Comparison of ENCODE assay signal across 10 mouse cellular contexts in genomic region chr10:80856908-80857307, GRCm38 (mm10). TPM values are rescaled to one million over a fixed set of nuclear protein-coding genes. Genes with fewer than 3 reads are reported as not detected.
DNase-seq lines count a peak whose midpoint lies in the region; ATAC-seq and TF ChIP-seq lines count a peak whose summit lies in the region.
"Had no signal": no experiment of that assay in that cellular context is flagged by ENCODE, and none has a peak within 500 bp of the region (broad histone marks: within the 10 kb centered on the region; RNA-seq: fewer than 3 reads in every experiment).

No protein-coding gene starts in this region.

- H3K36me3 ChIP-seq in embryonic facial prominence, embryonic 15.5 days, result peaks cover 20% of the 10 kb centered on the region
- peaks cover 19% of the 10 kb centered on the region for H3K36me3 ChIP-seq in limb, embryonic 14.5 days (ENCODE audit: control insufficient read depth, insufficient read depth, low read length)
- H3K36me3 ChIP-seq in neural tube, embryonic 15.5 days, result peaks cover 17% of the 10 kb centered on the region

- DNase-seq in left cerebral cortex, adult 2 months (ENCODE audit: extremely low spot score in 1 of 2, low spot score in 2 of 2), result no peak
- DNase-seq in left cerebral cortex, adult 8-10 months (ENCODE audit: low spot score in 2 of 2), result no peak
- DNase-seq in limb, embryonic 14.5 days (ENCODE audit: low spot score), result no peak
- no peak for DNase-seq in adrenal gland, postnatal 36 days
- DNase-seq in kidney, postnatal 25 days, result no peak
- DNase-seq in left cerebral cortex, postnatal 25 days (ENCODE audit: low spot score in 2 of 2), result no peak

- H3K4me1 ChIP-seq in embryonic facial prominence, embryonic 15.5 days, result peaks cover 38% of the 10 kb centered on the region
- H3K4me1 ChIP-seq in limb, embryonic 14.5 days (ENCODE audit: control insufficient read depth, insufficient read depth, low read length), result peaks cover 20% of the 10 kb centered on the region
- peaks cover 49% of the 10 kb centered on the region for H3K4me1 ChIP-seq in neural tube, embryonic 15.5 days

- H3K9me3 ChIP-seq in embryonic facial prominence, embryonic 15.5 days (replicated peaks), result no peaks in the 10 kb centered on the region
- H3K9me3 ChIP-seq in limb, embryonic 14.5 days (ENCODE audit: control insufficient read depth, low read length), result no peaks in the 10 kb centered on the region
- no peaks in the 10 kb centered on the region for H3K9me3 ChIP-seq in neural tube, embryonic 15.5 days (replicated peaks)

- intact Hi-C loops in left cerebral cortex, adult 2 months (cut with DNase I), result no loop called here
- intact Hi-C loops in left cerebral cortex, postnatal 25 days (cut with DNase I), result loop anchor here (2.0 kb wide), 1 partner anchor 18 kb away; no protein-coding TSS in a partner anchor

- no peak for TF ChIP-seq CTCF in left cerebral cortex, adult 2 months (IDR thresholded peaks at IDR 0.05)

- no peak for ATAC-seq in embryonic facial prominence, embryonic 15.5 days (ENCODE audit: insufficient number of reproducible peaks, low FRiP score, low TSS enrichment, low read depth)
- ATAC-seq in limb, embryonic 14.5 days (ENCODE audit: low FRiP score, low read depth), result no peak
- no peak for ATAC-seq in neural tube, embryonic 15.5 days (ENCODE audit: low FRiP score)

- WGBS in embryonic facial prominence, embryonic 15.5 days, result 63% methylated on average over 5 of the region's 5 CpGs
- WGBS in limb, embryonic 14.5 days, result 85% methylated on average over 5 of the region's 5 CpGs
- 81% methylated on average over 5 of the region's 5 CpGs for WGBS in neural tube, embryonic 15.5 days

- H3K9ac ChIP-seq in embryonic facial prominence, embryonic 15.5 days, result no peak overlapping the region
- H3K9ac ChIP-seq in limb, embryonic 14.5 days (ENCODE audit: low read depth, low read length, severe bottlenecking), result peak overlapping the region; percentile 36
- H3K9ac ChIP-seq in neural tube, embryonic 15.5 days (replicated peaks), result 0 out of 2 replicates have a peak overlapping the region, but pooled peaks have one; percentile 87

- H3K27ac ChIP-seq in left cerebral cortex, adult 2 months, result peak overlapping the region; percentile 37; the same call in 1 of the 2 replicates
- peak overlapping the region; percentile 48; the same call in 1 of the 2 replicates for H3K27ac ChIP-seq in embryonic facial prominence, embryonic 15.5 days (replicated peaks)
- no peak overlapping the region for H3K27ac ChIP-seq in limb, embryonic 14.5 days (replicated peaks; ENCODE audit: low read depth, low read length)
- H3K27ac ChIP-seq in neural tube, embryonic 15.5 days (replicated peaks), result peak overlapping the region; percentile 33; the same call in 1 of the 2 replicates

- TF ChIP-seq POLR2A in limb, embryonic 14.5 days (IDR thresholded peaks at IDR 0.05; ENCODE audit: borderline replicate concordance, extremely low read depth, insufficient read depth, insufficient read length), result no peak

- no peaks in the 10 kb centered on the region for H3K27me3 ChIP-seq in embryonic facial prominence, embryonic 15.5 days
- H3K27me3 ChIP-seq in limb, embryonic 14.5 days (ENCODE audit: control insufficient read depth, insufficient read depth, low read length), result no peaks in the 10 kb centered on the region
- H3K27me3 ChIP-seq in neural tube, embryonic 15.5 days (replicated peaks), result no peaks in the 10 kb centered on the region

- H3K4me3 ChIP-seq in left cerebral cortex, adult 2 months, result 0 out of 2 replicates have a peak overlapping the region, but pooled peaks have one; percentile 6
- no peak overlapping the region for H3K4me3 ChIP-seq in embryonic facial prominence, embryonic 15.5 days (replicated peaks)
- no peak overlapping the region for H3K4me3 ChIP-seq in limb, embryonic 14.5 days (replicated peaks; ENCODE audit: low read length)
- H3K4me3 ChIP-seq in neural tube, embryonic 15.5 days (replicated peaks), result no peak overlapping the region

- H3K4me2 ChIP-seq in embryonic facial prominence, embryonic 15.5 days (replicated peaks), result peak overlapping the region; percentile 100; the same call in 1 of the 2 replicates
- H3K4me2 ChIP-seq in limb, embryonic 14.5 days (replicated peaks; ENCODE audit: low read depth, low read length, severe bottlenecking), result 0 out of 2 replicates have a peak overlapping the region, but pooled peaks have one; percentile 99
- H3K4me2 ChIP-seq in neural tube, embryonic 15.5 days, result peak overlapping the region; percentile 96

RNA-seq across cellular contexts. Expression of gene Sppl2b, which starts 1.8 kb away (rescaled TPM):
- 10 to 100 TPM; 55.6 to 62.5 TPM for total RNA-seq in left cerebral cortex, adult 2 months (2021)
- 10 to 100 TPM; 42.1 to 52.3 (median 46.0) TPM for total RNA-seq in left cerebral cortex, adult 8-10 months (2022)
- 51.3 and 60.7 TPM in 2 replicates for polyA plus RNA-seq in embryonic facial prominence, embryonic 15.5 days (2015; fragmentation: Nextera tagmentation; extraction: Ambion mirVana)
- 86.8 and 128 TPM in 2 replicates for polyA plus RNA-seq in limb, embryonic 14.5 days (2012; rRNA removed)
- polyA plus RNA-seq in limb, embryonic 14.5 days (2014; fragmentation: Nextera tagmentation; extraction: Ambion mirVana), result 40.8 and 41.8 TPM in 2 replicates
- 78.6 and 84.1 TPM in 2 replicates for polyA plus RNA-seq in neural tube, embryonic 15.5 days (2015; fragmentation: Nextera tagmentation; extraction: Ambion mirVana)
- total RNA-seq in adrenal gland, postnatal 36 days (2021), result 10 to 100 TPM; 28.1 to 30.3 TPM
- 10 to 100 TPM; 58.6 to 66.2 TPM for total RNA-seq in left cerebral cortex, postnatal 25 days (2021)

RNA-seq across cellular contexts. Expression of gene Lsm7, which starts 1.9 kb away (rescaled TPM):
- 10 to 100 TPM; 40.0 to 43.2 TPM for total RNA-seq in left cerebral cortex, adult 2 months (2021)
- 10 to 100 TPM; 35.4 to 57.9 (median 48.2) TPM for total RNA-seq in left cerebral cortex, adult 8-10 months (2022)
- polyA plus RNA-seq in embryonic facial prominence, embryonic 15.5 days (2015; fragmentation: Nextera tagmentation; extraction: Ambion mirVana), result 252 and 265 TPM in 2 replicates
- 366 and 417 TPM in 2 replicates for polyA plus RNA-seq in limb, embryonic 14.5 days (2012; rRNA removed)
- polyA plus RNA-seq in limb, embryonic 14.5 days (2014; fragmentation: Nextera tagmentation; extraction: Ambion mirVana), result 360 and 371 TPM in 2 replicates
- polyA plus RNA-seq in neural tube, embryonic 15.5 days (2015; fragmentation: Nextera tagmentation; extraction: Ambion mirVana), result 226 and 240 TPM in 2 replicates
- total RNA-seq in adrenal gland, postnatal 36 days (2021), result 10 to 100 TPM; 26.6 to 36.8 TPM
- total RNA-seq in left cerebral cortex, postnatal 25 days (2021), result 10 to 100 TPM; 35.9 to 47.8 TPM

RNA-seq across cellular contexts. Expression of gene Lingo3, which starts 13.1 kb away (rescaled TPM):
- 10 to 100 TPM; 38.3 to 42.8 TPM for total RNA-seq in left cerebral cortex, adult 2 months (2021)
- 10 to 100 TPM; 46.4 to 64.4 (median 48.1) TPM for total RNA-seq in left cerebral cortex, adult 8-10 months (2022)
- 2.2 and 2.5 TPM in 2 replicates for polyA plus RNA-seq in embryonic facial prominence, embryonic 15.5 days (2015; fragmentation: Nextera tagmentation; extraction: Ambion mirVana)
- 0.88 and 1.4 TPM in 2 replicates for polyA plus RNA-seq in limb, embryonic 14.5 days (2012; rRNA removed)
- polyA plus RNA-seq in limb, embryonic 14.5 days (2014; fragmentation: Nextera tagmentation; extraction: Ambion mirVana), result 0.56 and 0.82 TPM in 2 replicates
- polyA plus RNA-seq in neural tube, embryonic 15.5 days (2015; fragmentation: Nextera tagmentation; extraction: Ambion mirVana), result 14.6 and 18.6 TPM in 2 replicates
- 1 to 10 TPM; 5.8 TPM for total RNA-seq in adrenal gland, postnatal 36 days (2021)
- 10 to 100 TPM; 35.6 to 48.0 TPM for total RNA-seq in left cerebral cortex, postnatal 25 days (2021)
- total RNA-seq: neutrophil, adult 5-6 weeks had no signal

RNA-seq across cellular contexts. Expression of gene Tmprss9, which starts 14.7 kb away (rescaled TPM):
- under 1 TPM; 0.18 to 0.19 TPM for total RNA-seq in left cerebral cortex, adult 2 months (2021)
- under 1 TPM; 0.22 to 0.60 (median 0.39) TPM for total RNA-seq in left cerebral cortex, adult 8-10 months (2022)
- polyA plus RNA-seq in embryonic facial prominence, embryonic 15.5 days (2015; fragmentation: Nextera tagmentation; extraction: Ambion mirVana), result 0.04 and 0.05 TPM in 2 replicates
- 0.04 TPM in 1 of 2 replicates, not detected in the other for polyA plus RNA-seq in limb, embryonic 14.5 days (2012; rRNA removed)
- polyA plus RNA-seq in limb, embryonic 14.5 days (2014; fragmentation: Nextera tagmentation; extraction: Ambion mirVana), result 0.10 TPM in 1 of 2 replicates, not detected in the other
- polyA plus RNA-seq in neural tube, embryonic 15.5 days (2015; fragmentation: Nextera tagmentation; extraction: Ambion mirVana), result 0.09 and 0.35 TPM in 2 replicates
- not detected for total RNA-seq in adrenal gland, postnatal 36 days (2021)
- total RNA-seq in left cerebral cortex, postnatal 25 days (2021), result under 1 TPM in 1 of 2 experiments, not detected in 1; 0.32 TPM
- total RNA-seq: gastrocnemius, adult 18-20 months; neutrophil, adult 5-6 weeks had no signal

RNA-seq across cellular contexts. Expression of gene Oaz1, which starts 30.5 kb away (rescaled TPM):
- total RNA-seq in left cerebral cortex, adult 2 months (2021), result 100 to 1,000 TPM; 476 to 536 TPM
- total RNA-seq in left cerebral cortex, adult 8-10 months (2022), result 100 to 1,000 TPM; 505 to 586 (median 560) TPM
- 1,751 and 1,885 TPM in 2 replicates for polyA plus RNA-seq in embryonic facial prominence, embryonic 15.5 days (2015; fragmentation: Nextera tagmentation; extraction: Ambion mirVana)
- polyA plus RNA-seq in limb, embryonic 14.5 days (2012; rRNA removed), result 882 and 1,248 TPM in 2 replicates
- 1,813 and 1,884 TPM in 2 replicates for polyA plus RNA-seq in limb, embryonic 14.5 days (2014; fragmentation: Nextera tagmentation; extraction: Ambion mirVana)
- polyA plus RNA-seq in neural tube, embryonic 15.5 days (2015; fragmentation: Nextera tagmentation; extraction: Ambion mirVana), result 1,221 and 1,325 TPM in 2 replicates
- total RNA-seq in adrenal gland, postnatal 36 days (2021), result 1,000 to 10,000 TPM in 1 of 2 experiments, 100 to 1,000 TPM in 1; 923 to 1,039 TPM
- total RNA-seq in left cerebral cortex, postnatal 25 days (2021), result 100 to 1,000 TPM; 500 to 527 TPM

Comparison
In these comparisons a context has a peak if more than half of its experiments do, and no peak if none do; other contexts are left out.
1. RNA of gene Lingo3, which starts 13.1 kb away (total RNA-seq): 46.4 to 64.4 TPM in left cerebral cortex, adult 8-10 months, 35.6 to 48.0 TPM in left cerebral cortex, postnatal 25 days and 38.3 to 42.8 TPM in left cerebral cortex, adult 2 months; 5.8 TPM in adrenal gland, postnatal 36 days; every median in the first group is over 4 times any median in the second.
2. Peak in every context shown above with its lines, with median percentiles within 50 percentile points of each other: H3K4me2 ChIP-seq.